Mouse (Mus musculus): ENCODE results near the gene Nkd1. TPM values are rescaled to one million over a fixed set of nuclear protein-coding genes. Genes with fewer than 3 reads are reported as not detected.

The Nkd1 gene
- polyA plus RNA-seq (2014; fragmentation: Nextera tagmentation; extraction: Ambion mirVana): 13.8 and 15.1 TPM in 2 replicates

DNA sequence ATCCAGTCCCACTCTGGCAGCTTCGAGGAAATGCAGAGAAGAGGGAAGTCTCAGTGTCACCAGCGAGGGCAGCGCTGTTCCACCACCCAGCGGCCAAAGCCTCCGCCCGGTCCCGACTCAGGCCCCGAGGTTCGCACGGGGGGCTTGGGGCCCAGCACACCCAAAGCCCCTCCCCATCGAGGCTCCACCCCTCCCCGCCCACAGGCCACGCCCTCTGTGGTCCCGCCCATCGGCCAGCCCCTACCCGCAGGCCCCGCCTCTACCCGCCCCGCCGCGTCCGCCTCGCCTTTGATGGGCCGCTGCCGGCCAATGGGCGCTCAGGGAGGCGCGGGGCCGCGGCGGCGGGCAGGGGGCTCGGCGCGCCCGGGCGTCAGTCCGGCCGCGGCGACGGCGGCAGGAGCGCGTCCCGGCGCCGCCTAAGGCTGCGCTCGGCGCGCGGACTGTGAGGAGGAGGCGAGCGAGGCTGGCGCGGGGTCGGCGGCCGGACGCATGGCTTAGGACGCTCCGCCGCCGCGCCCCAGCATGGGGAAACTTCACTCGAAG, at the start of gene Nkd1:
Nkd1 (plus strand) TSS at position 370 of the 543 bp plus-strand sequence.
- H3K4me1 ChIP-seq (ENCODE audit: control insufficient read depth in 2 of 2, insufficient read depth in 2 of 2, low read length in 2 of 2): peaks cover 16 to 24% of the 10 kb centered on the region in 2 experiments
- H3K27me3 ChIP-seq (ENCODE audit: control insufficient read depth, insufficient read depth, low read length): peaks cover 28% of the 10 kb centered on the region
- peak within 1 kb of the TSS; percentile 62 to 75 for H3K4me3 ChIP-seq (ENCODE audit: control insufficient read depth in 1 of 2, insufficient read depth in 1 of 2, low read depth in 1 of 2, low read length in 2 of 2)
- no peaks in the 10 kb centered on the region for H3K9me3 ChIP-seq (ENCODE audit: control insufficient read depth, low read length)
- WGBS: under 1% methylated on average over 45 of the region's 67 CpGs
- peak; percentile 88 for ATAC-seq (ENCODE audit: insufficient number of reproducible peaks, insufficient read depth, low FRiP score, low read depth)
- H3K36me3 ChIP-seq (ENCODE audit: control insufficient read depth, insufficient read depth, low read length): no peaks in the 10 kb centered on the region
- H3K4me2 ChIP-seq (ENCODE audit: low read length): peak within 1 kb of the TSS; percentile 100
- H3K27ac ChIP-seq (replicated peaks in 1 of 2; ENCODE audit: control insufficient read depth in 1 of 2, insufficient read depth in 1 of 2, low read depth in 2 of 2, low read length in 2 of 2): peak within 1 kb of the TSS in 1 of 2 experiments; percentile 37; a peak in 1 of 4 replicates
- peak within 1 kb of the TSS; percentile 83 for H3K9ac ChIP-seq (ENCODE audit: low read length)

DNA sequence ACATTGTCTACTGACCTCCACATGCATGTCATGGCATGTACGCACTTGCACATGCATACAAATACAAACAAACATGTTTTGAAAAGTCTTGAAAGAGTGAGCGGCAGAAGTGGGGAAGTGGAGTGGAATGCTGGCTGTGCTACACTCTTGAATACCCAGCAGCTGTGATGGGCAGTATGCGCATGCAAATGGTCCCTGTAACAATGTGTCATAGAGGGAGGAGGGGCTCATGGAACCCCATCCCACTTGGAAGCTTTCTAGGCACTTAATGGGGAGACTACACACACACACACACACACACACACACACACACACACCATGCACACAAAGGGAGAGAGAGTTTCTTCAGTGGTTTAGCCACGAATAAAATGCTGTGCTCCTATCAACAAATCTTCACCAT, 39.9 kb upstream of the Nkd1 start:
- H3K27me3 ChIP-seq (ENCODE audit: control insufficient read depth, insufficient read depth, low read length): no peaks in the 10 kb centered on the region
- peaks cover 5 to 6% of the 10 kb centered on the region in 2 experiments; a peak in 1 of 4 replicates for H3K4me1 ChIP-seq (ENCODE audit: control insufficient read depth in 2 of 2, insufficient read depth in 2 of 2, low read length in 2 of 2)
- no peaks in the 10 kb centered on the region for H3K9me3 ChIP-seq (ENCODE audit: control insufficient read depth, low read length)
- WGBS: 89% methylated on average over 4 of the region's 4 CpGs
- no peak overlapping the region for H3K27ac ChIP-seq (replicated peaks in 1 of 2; ENCODE audit: control insufficient read depth in 1 of 2, insufficient read depth in 1 of 2, low read depth in 2 of 2, low read length in 2 of 2)
- H3K36me3 ChIP-seq (ENCODE audit: control insufficient read depth, insufficient read depth, low read length): no peaks in the 10 kb centered on the region
- no peak overlapping the region for H3K4me2 ChIP-seq (ENCODE audit: low read length)
- no peak for ATAC-seq (ENCODE audit: insufficient number of reproducible peaks, insufficient read depth, low FRiP score, low read depth)
- no peak overlapping the region for H3K9ac ChIP-seq (ENCODE audit: low read length)
- no peak overlapping the region for H3K4me3 ChIP-seq (ENCODE audit: control insufficient read depth in 1 of 2, insufficient read depth in 1 of 2, low read depth in 1 of 2, low read length in 2 of 2)

DNA sequence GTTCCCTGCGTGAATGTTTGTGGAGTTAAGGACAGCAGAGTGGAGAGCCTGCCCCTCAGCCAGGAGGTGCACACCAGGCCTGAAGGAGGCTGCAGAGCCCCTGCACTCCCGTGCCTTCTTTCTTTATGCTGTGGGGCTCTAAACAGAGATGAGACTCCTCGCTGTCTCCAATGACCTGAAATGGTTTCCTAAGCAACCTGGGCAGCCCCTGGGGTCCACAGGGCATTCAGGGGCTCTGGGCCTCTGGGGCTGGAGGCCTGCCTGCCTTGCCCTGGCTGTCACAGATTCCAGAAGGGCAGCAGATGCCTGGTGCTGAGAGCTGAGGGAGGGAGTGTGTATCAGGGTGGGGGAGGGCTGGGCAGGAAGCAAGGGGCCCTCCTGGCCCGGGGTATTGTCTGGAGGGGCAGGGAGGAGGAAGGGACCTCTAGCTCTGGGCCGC, 32.7 kb upstream of the Nkd1 start:
- H3K27me3 ChIP-seq (ENCODE audit: control insufficient read depth, insufficient read depth, low read length): no peaks in the 10 kb centered on the region
- 0 out of 2 replicates have a peak, but pooled peaks cover 2% of the 10 kb centered on the region for H3K9me3 ChIP-seq (ENCODE audit: control insufficient read depth, low read length)
- peak overlapping the region; percentile 52; the same call in 1 of the 2 replicates for H3K9ac ChIP-seq (ENCODE audit: low read length)
- peak overlapping the region; percentile 22 to 33; a peak in 2 of 4 replicates for H3K27ac ChIP-seq (replicated peaks in 1 of 2; ENCODE audit: control insufficient read depth in 1 of 2, insufficient read depth in 1 of 2, low read depth in 2 of 2, low read length in 2 of 2)
- peaks cover 12 to 14% of the 10 kb centered on the region in 2 experiments for H3K4me1 ChIP-seq (ENCODE audit: control insufficient read depth in 2 of 2, insufficient read depth in 2 of 2, low read length in 2 of 2)
- peak; percentile 73 for ATAC-seq (ENCODE audit: insufficient number of reproducible peaks, insufficient read depth, low FRiP score, low read depth)
- no peaks in the 10 kb centered on the region for H3K36me3 ChIP-seq (ENCODE audit: control insufficient read depth, insufficient read depth, low read length)
- H3K4me3 ChIP-seq (ENCODE audit: control insufficient read depth in 1 of 2, insufficient read depth in 1 of 2, low read depth in 1 of 2, low read length in 2 of 2): no peak overlapping the region
- 4% methylated on average over 5 of the region's 5 CpGs for WGBS
- H3K4me2 ChIP-seq (ENCODE audit: low read length): no peak overlapping the region

DNA sequence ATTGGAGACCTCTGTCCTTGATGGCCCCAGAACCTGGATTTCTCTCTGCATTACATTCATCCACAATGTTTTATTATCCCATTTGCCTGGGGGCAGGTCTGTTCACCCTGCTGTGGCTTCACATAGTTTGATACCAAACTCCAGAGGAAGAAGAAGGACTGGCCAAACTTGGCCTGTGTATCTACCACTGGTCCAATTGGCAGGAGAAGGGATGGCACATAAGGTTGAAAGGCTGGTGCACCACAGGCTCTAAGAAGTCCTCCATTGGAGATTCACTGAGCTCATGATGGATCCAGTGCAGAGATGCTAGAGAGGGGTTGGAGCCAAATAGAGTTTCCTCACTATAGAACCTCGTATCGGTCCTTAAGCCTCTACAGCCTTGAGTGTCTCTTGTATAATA, 27.1 kb upstream of the Nkd1 start:
- Histone ChIP-seq H3K9ac (ENCODE audit: low read length) (no peak overlapping the region), H3K27ac (replicated peaks in 1 of 2; ENCODE audit: control insufficient read depth in 1 of 2, insufficient read depth in 1 of 2, low read depth in 2 of 2, low read length in 2 of 2) (no peak overlapping the region), H3K27me3 (ENCODE audit: control insufficient read depth, insufficient read depth, low read length) (no peaks in the 10 kb centered on the region), H3K4me1 (ENCODE audit: control insufficient read depth in 2 of 2, insufficient read depth in 2 of 2, low read length in 2 of 2) (peaks cover 0 to 8% of the 10 kb centered on the region in 2 experiments; a peak in 3 of 4 replicates), H3K4me2 (ENCODE audit: low read length) (no peak overlapping the region), H3K4me3 (ENCODE audit: control insufficient read depth in 1 of 2, insufficient read depth in 1 of 2, low read depth in 1 of 2, low read length in 2 of 2) (no peak overlapping the region), H3K9me3 (ENCODE audit: control insufficient read depth, low read length) (0 out of 2 replicates have a peak, but pooled peaks cover 2% of the 10 kb centered on the region), H3K36me3 (ENCODE audit: control insufficient read depth, insufficient read depth, low read length) (no peaks in the 10 kb centered on the region)
- 88% methylated on average over 2 of the region's 2 CpGs for WGBS
- no peak for ATAC-seq (ENCODE audit: insufficient number of reproducible peaks, insufficient read depth, low FRiP score, low read depth)

DNA sequence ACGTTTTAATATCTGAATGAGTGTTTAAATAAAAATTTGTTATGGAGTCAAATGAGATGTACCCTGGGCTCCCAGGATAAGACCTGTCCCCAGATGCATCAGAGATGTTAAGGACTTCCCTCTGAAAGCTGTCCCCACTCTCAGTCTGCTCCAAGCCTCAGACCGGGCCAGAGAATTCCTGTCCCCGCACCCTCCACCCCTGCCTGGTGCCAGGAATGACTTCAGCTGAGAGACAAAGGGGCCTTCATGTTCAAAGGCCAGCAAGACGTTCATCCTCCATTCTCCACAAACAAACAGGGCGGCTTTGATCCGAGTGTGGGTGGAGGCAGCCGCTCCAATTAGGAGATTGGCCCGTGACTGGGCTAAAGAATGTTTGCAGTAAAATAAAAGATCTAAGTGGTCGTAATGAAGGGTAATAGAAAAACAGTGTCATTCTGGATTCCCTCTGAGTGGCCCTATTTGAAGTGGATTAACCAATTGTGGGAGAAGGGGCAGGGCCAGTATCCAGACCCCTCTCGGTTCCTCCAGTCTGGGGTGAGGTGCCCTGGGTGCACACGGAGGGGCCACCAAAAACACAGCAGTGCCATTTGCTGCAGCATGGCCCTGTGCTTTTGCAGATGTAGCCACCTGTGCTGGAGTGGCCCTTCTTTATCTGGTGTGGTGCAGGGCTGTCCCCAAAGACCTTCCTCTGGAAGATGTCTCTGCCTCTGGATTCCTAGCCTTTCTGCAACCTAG, 25.9 kb upstream of the Nkd1 start:
- no peaks in the 10 kb centered on the region for H3K27me3 ChIP-seq (ENCODE audit: control insufficient read depth, insufficient read depth, low read length)
- 27% methylated on average over 11 of the region's 11 CpGs for WGBS
- no peak overlapping the region for H3K27ac ChIP-seq (replicated peaks in 1 of 2; ENCODE audit: control insufficient read depth in 1 of 2, insufficient read depth in 1 of 2, low read depth in 2 of 2, low read length in 2 of 2)
- no peak overlapping the region for H3K4me3 ChIP-seq (ENCODE audit: control insufficient read depth in 1 of 2, insufficient read depth in 1 of 2, low read depth in 1 of 2, low read length in 2 of 2)
- 0 out of 2 replicates have a peak, but pooled peaks cover 2% of the 10 kb centered on the region for H3K9me3 ChIP-seq (ENCODE audit: control insufficient read depth, low read length)
- ATAC-seq (ENCODE audit: insufficient number of reproducible peaks, insufficient read depth, low FRiP score, low read depth): no peak
- H3K4me2 ChIP-seq (ENCODE audit: low read length): no peak overlapping the region
- peaks cover 0 to 4% of the 10 kb centered on the region in 2 experiments; a peak in 2 of 4 replicates for H3K4me1 ChIP-seq (ENCODE audit: control insufficient read depth in 2 of 2, insufficient read depth in 2 of 2, low read length in 2 of 2)
- H3K9ac ChIP-seq (ENCODE audit: low read length): no peak overlapping the region
- H3K36me3 ChIP-seq (ENCODE audit: control insufficient read depth, insufficient read depth, low read length): no peaks in the 10 kb centered on the region

DNA sequence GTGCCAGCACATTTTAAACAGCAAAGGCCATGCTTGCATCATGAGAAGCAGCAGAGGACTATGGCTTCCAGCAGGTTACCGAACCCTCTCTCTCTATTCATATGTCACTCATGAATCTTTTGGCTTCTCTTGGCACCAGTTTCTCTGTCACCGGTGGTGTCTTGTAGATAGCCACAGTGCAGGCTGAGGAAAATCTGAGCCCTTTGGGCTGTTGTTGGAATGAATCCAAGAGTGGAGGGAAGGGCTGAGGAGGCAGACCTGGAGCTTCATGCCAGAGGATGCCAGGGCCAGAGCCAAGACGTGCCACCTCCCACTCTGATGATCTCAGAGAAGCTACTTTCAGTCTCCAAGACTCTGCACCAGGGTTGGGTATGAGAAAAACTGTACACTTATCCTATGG, 19.0 kb upstream of the Nkd1 start:
- Histone ChIP-seq H3K27me3 (ENCODE audit: control insufficient read depth, insufficient read depth, low read length) (no peaks in the 10 kb centered on the region), H3K4me2 (ENCODE audit: low read length) (no peak overlapping the region), H3K4me1 (ENCODE audit: control insufficient read depth in 2 of 2, insufficient read depth in 2 of 2, low read length in 2 of 2) (no peaks in the 10 kb centered on the region), H3K36me3 (ENCODE audit: control insufficient read depth, insufficient read depth, low read length) (no peaks in the 10 kb centered on the region), H3K9ac (ENCODE audit: low read length) (no peak overlapping the region), H3K27ac (replicated peaks in 1 of 2; ENCODE audit: control insufficient read depth in 1 of 2, insufficient read depth in 1 of 2, low read depth in 2 of 2, low read length in 2 of 2) (no peak overlapping the region), H3K4me3 (ENCODE audit: control insufficient read depth in 1 of 2, insufficient read depth in 1 of 2, low read depth in 1 of 2, low read length in 2 of 2) (no peak overlapping the region), H3K9me3 (ENCODE audit: control insufficient read depth, low read length) (0 out of 2 replicates have a peak, but pooled peaks cover 3% of the 10 kb centered on the region)
- WGBS: 60% methylated on average over 3 of the region's 3 CpGs
- no peak for ATAC-seq (ENCODE audit: insufficient number of reproducible peaks, insufficient read depth, low FRiP score, low read depth)

DNA sequence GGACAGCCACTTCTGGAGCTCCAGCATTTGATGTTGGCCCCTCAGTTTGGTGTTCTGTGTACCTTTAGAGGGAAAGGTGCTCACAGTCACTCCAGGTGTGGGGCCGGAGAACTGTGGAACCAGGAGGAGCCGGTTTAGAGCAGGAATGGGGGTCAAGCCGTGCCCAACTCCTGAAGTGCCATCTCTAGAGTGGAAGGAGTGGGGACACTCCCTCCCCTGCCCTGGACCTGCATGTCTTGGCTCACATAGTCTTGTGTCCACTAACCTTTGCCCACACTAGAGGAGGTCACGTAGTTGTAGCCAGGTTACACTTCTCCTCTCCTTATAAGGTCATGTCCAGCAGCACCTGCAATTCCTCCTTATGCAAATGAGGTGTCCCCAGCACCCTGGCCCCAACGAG, 14.2 kb upstream of the Nkd1 start:
- Histone ChIP-seq H3K4me1 (ENCODE audit: control insufficient read depth in 2 of 2, insufficient read depth in 2 of 2, low read length in 2 of 2) (no peaks in the 10 kb centered on the region), H3K36me3 (ENCODE audit: control insufficient read depth, insufficient read depth, low read length) (no peaks in the 10 kb centered on the region), H3K27me3 (ENCODE audit: control insufficient read depth, insufficient read depth, low read length) (peaks cover 7% of the 10 kb centered on the region), H3K4me3 (ENCODE audit: control insufficient read depth in 1 of 2, insufficient read depth in 1 of 2, low read depth in 1 of 2, low read length in 2 of 2) (no peak overlapping the region), H3K9ac (ENCODE audit: low read length) (no peak overlapping the region), H3K4me2 (ENCODE audit: low read length) (no peak overlapping the region), H3K9me3 (ENCODE audit: control insufficient read depth, low read length) (no peaks in the 10 kb centered on the region), H3K27ac (replicated peaks in 1 of 2; ENCODE audit: control insufficient read depth in 1 of 2, insufficient read depth in 1 of 2, low read depth in 2 of 2, low read length in 2 of 2) (no peak overlapping the region)
- ATAC-seq (ENCODE audit: insufficient number of reproducible peaks, insufficient read depth, low FRiP score, low read depth): no peak
- WGBS: 67% methylated on average over 5 of the region's 5 CpGs

Data from heart, embryonic 14.5 days (tissue).